Mouse (Mus musculus): Measurements from ENCODE around the gene Dcdc2b.

DNA sequence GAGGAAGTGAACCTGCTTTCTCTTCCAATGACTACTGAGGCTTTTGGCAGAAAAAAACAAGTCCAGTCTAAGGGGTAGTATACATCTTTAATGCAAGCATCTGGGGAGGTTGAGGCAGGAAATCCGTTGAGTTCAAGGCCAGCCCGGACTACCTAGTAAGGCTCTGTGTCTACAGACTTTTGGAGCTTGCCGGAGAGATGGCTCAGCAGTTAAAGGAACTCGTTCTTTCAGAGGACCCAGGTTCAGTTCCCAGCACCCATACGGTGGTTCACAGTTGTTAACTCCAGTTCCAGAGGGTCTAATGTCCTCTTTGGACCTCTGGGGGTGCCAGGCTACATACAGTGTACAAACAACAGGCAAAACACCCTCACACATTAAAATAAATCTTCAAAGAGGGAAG is 4.0 kb upstream of the Dcdc2b start:
- TF ChIP-seq USF1 (IDR thresholded peaks at IDR 0.05; ENCODE audit: low read depth), result no peak
- TF ChIP-seq POLR2A (IDR thresholded peaks at IDR 0.05; ENCODE audit: insufficient read length, low read depth), result no peak
- TF ChIP-seq E2F4 (IDR thresholded peaks at IDR 0.05; ENCODE audit: insufficient read depth), result no peak
- TF ChIP-seq CEBPB (IDR thresholded peaks at IDR 0.05; ENCODE audit: insufficient read depth, poor library complexity, severe bottlenecking), result no peak
- TF ChIP-seq MYOD1 (IDR thresholded peaks at IDR 0.05; ENCODE audit: control insufficient read depth in 1 of 3, insufficient read length in 2 of 3, low read depth in 2 of 3), result no peak
- TF ChIP-seq TCF12 (IDR thresholded peaks at IDR 0.05; ENCODE audit: insufficient read depth, poor library complexity, severe bottlenecking), result no peak

Data from myocyte (in vitro differentiated cells).